Mouse (Mus musculus): ENCODE results near the gene Cd79b.

- no peak for TF ChIP-seq TAL1 (IDR thresholded peaks at IDR 0.05; ENCODE audit: low read length)
- TF ChIP-seq GATA1 (IDR thresholded peaks at IDR 0.05; ENCODE audit: low read length) = no peak
Measured at GRCm38 (mm10) chr11:106340990-106341520, 26.5 kb upstream of the Cd79b start.

Data from erythroblast, embryonic 14.5 days (primary cell).